11 mouse cellular contexts compared by ENCODE assay signal in genomic region chr19:29112662-29113061, GRCm38 (mm10). TPM values are rescaled to one million over a fixed set of nuclear protein-coding genes. Genes with fewer than 3 reads are reported as not detected.
A peak's percentile ranks its signal among the peaks of the same experiment; 100 is the strongest.
DNase-seq lines count a peak whose midpoint lies in the region; ATAC-seq lines count a peak whose summit lies in the region.
"Had no signal": no experiment of that assay in that cellular context is flagged by ENCODE, and none has a peak within 500 bp of the region (broad histone marks: within the 10 kb centered on the region; RNA-seq: fewer than 3 reads in every experiment).

No protein-coding gene starts in this region.

- H3K4me2 ChIP-seq in heart, embryonic 11.5 days: no peak overlapping the region
- no peak overlapping the region for H3K4me2 ChIP-seq in lung, embryonic 16.5 days (ENCODE audit: low read depth, low read length)
- H3K4me2 ChIP-seq in hindbrain, embryonic 16.5 days (ENCODE audit: low read length): no peak overlapping the region
- H3K4me2 ChIP-seq: heart, embryonic 15.5 days; lung, embryonic 14.5 days had no signal

- H3K36me3 ChIP-seq in heart, embryonic 11.5 days (ENCODE audit: control insufficient read depth, insufficient read depth, low read length): no peaks in the 10 kb centered on the region
- no peaks in the 10 kb centered on the region for H3K36me3 ChIP-seq in lung, embryonic 16.5 days (ENCODE audit: control insufficient read depth, insufficient read depth, low read length)
- no peaks in the 10 kb centered on the region for H3K36me3 ChIP-seq in hindbrain, embryonic 16.5 days (ENCODE audit: control insufficient read depth, insufficient read depth, low read length)
- H3K36me3 ChIP-seq: heart, embryonic 15.5 days had no signal

- H3K9me3 ChIP-seq in heart, embryonic 11.5 days (replicated peaks; ENCODE audit: control insufficient read depth, low read length): no peaks in the 10 kb centered on the region
- H3K9me3 ChIP-seq in lung, embryonic 16.5 days (ENCODE audit: control insufficient read depth, low read length): no peaks in the 10 kb centered on the region
- no peaks in the 10 kb centered on the region for H3K9me3 ChIP-seq in hindbrain, embryonic 16.5 days (ENCODE audit: control insufficient read depth, low read length)
- H3K9me3 ChIP-seq: heart, embryonic 15.5 days had no signal

- no peaks in the 10 kb centered on the region for H3K27me3 ChIP-seq in heart, embryonic 11.5 days (ENCODE audit: control insufficient read depth, insufficient read depth, low read length)
- no peaks in the 10 kb centered on the region for H3K27me3 ChIP-seq in lung, embryonic 16.5 days (ENCODE audit: control insufficient read depth, insufficient read depth, low read depth, low read length)
- H3K27me3 ChIP-seq in hindbrain, embryonic 16.5 days (replicated peaks; ENCODE audit: control insufficient read depth, insufficient read depth, low read length): no peaks in the 10 kb centered on the region
- H3K27me3 ChIP-seq: heart, embryonic 15.5 days had no signal

- no peak for ATAC-seq in heart, embryonic 11.5 days (replicated peaks; ENCODE audit: insufficient number of reproducible peaks, low FRiP score, low TSS enrichment)
- peak; percentile 60; the same call in 1 of the 2 replicates for ATAC-seq in lung, embryonic 16.5 days (ENCODE audit: low read depth)
- ATAC-seq in hindbrain, embryonic 16.5 days: no peak

- intact Hi-C loops in heart, postnatal 10 days (cut with DNase I): no loop called here

- no peaks in the 10 kb centered on the region for H3K4me1 ChIP-seq in heart, embryonic 11.5 days (ENCODE audit: control insufficient read depth, insufficient read depth, low read length)
- no peaks in the 10 kb centered on the region for H3K4me1 ChIP-seq in lung, embryonic 16.5 days (replicated peaks; ENCODE audit: control insufficient read depth, insufficient read depth, low read length)
- H3K4me1 ChIP-seq in hindbrain, embryonic 16.5 days (ENCODE audit: control insufficient read depth, insufficient read depth, low read depth, low read length): no peaks in the 10 kb centered on the region
- H3K4me1 ChIP-seq: heart, embryonic 15.5 days had no signal

- DNase-seq in heart, adult 18-20 months: peak; percentile 70 to 83
- DNase-seq in adrenal gland, adult 8-10 months: peak; percentile 80
- peak; percentile 24 to 46 for DNase-seq in heart, postnatal 10 days
- no peak for DNase-seq in right cerebral cortex, postnatal 25 days
- DNase-seq in urinary bladder, postnatal 25 days (ENCODE audit: low spot score): no peak
- DNase-seq: layer of hippocampus, adult 9-11 months; lung, embryonic 14.5 days had no signal

- no peak overlapping the region for H3K27ac ChIP-seq in heart, embryonic 11.5 days (ENCODE audit: low read depth, low read length)
- H3K27ac ChIP-seq in lung, embryonic 16.5 days (ENCODE audit: low read length): no peak overlapping the region
- no peak overlapping the region for H3K27ac ChIP-seq in hindbrain, embryonic 16.5 days (ENCODE audit: low read depth, low read length)
- H3K27ac ChIP-seq: heart, embryonic 15.5 days had no signal

- WGBS in heart, embryonic 11.5 days (ENCODE audit: insufficient replicate concordance): 82% methylated on average over 8 of the region's 8 CpGs
- 58% methylated on average over 8 of the region's 8 CpGs for WGBS in lung, embryonic 16.5 days
- WGBS in hindbrain, embryonic 16.5 days: 84% methylated on average over 8 of the region's 8 CpGs

- H3K9ac ChIP-seq in heart, embryonic 11.5 days (ENCODE audit: low read depth, low read length): no peak overlapping the region
- no peak overlapping the region for H3K9ac ChIP-seq in lung, embryonic 16.5 days (ENCODE audit: low read length)
- no peak overlapping the region for H3K9ac ChIP-seq in hindbrain, embryonic 16.5 days (ENCODE audit: low read depth, low read length)
- H3K9ac ChIP-seq: heart, embryonic 15.5 days; lung, embryonic 14.5 days had no signal

- H3K4me3 ChIP-seq in heart, embryonic 11.5 days (ENCODE audit: low read depth, low read length): no peak overlapping the region
- no peak overlapping the region for H3K4me3 ChIP-seq in lung, embryonic 16.5 days (ENCODE audit: low read length)
- H3K4me3 ChIP-seq in hindbrain, embryonic 16.5 days (ENCODE audit: low read length): no peak overlapping the region
- H3K4me3 ChIP-seq: heart, embryonic 15.5 days had no signal

RNA-seq across cellular contexts. Expression of gene Rcl1, which starts 11.5 kb away (rescaled TPM):
- total RNA-seq in heart, adult 18-20 months (2021): 1 to 10 TPM; 4.2 to 5.9 TPM
- polyA plus RNA-seq in heart, embryonic 11.5 days (2014; fragmentation: Nextera tagmentation; extraction: Ambion mirVana): 26.4 and 27.8 TPM in 2 replicates
- total RNA-seq in adrenal gland, adult 8-10 months (2022): 10 to 100 TPM; 23.7 to 36.2 (median 30.0) TPM
- total RNA-seq in heart, postnatal 10 days (2021): 1 to 10 TPM; 6.5 to 8.2 TPM
- polyA plus RNA-seq in lung, embryonic 16.5 days (2015; fragmentation: Nextera tagmentation; extraction: Ambion mirVana): 36.8 and 40.2 TPM in 2 replicates
- polyA plus RNA-seq in hindbrain, embryonic 16.5 days (2015; fragmentation: Nextera tagmentation; extraction: Ambion mirVana): 39.1 and 42.2 TPM in 2 replicates

Comparison
In these comparisons a context has a peak if more than half of its experiments do, and no peak if none do; other contexts are left out.
1. DNase-seq: peak in heart, adult 18-20 months (2 of 2), adrenal gland, adult 8-10 months (single experiment) and heart, postnatal 10 days (2 of 2); none in right cerebral cortex, postnatal 25 days (single experiment) and urinary bladder, postnatal 25 days (single experiment).